Mouse (Mus musculus) A20 (cell line): Measurements from ENCODE around the gene Nfe2l1.
"Not testable (repeated sequence)": the region's sequence is repeated elsewhere in the genome, so short reads cannot be mapped to it uniquely, and the experiment has no call there.

Experiments
- DNase-seq: peaks from one replicate; pipeline ENCODE4 v3.0.0-alpha.2; 2011; ENCODE audit warnings: low read depth, low spot score

Nfe2l1 gene

GRCm38 (mm10) chr11:96818128-96818710 lies 11.5 kb downstream of the Nfe2l1 start:
- DNase-seq: no peak

GRCm38 (mm10) chr11:96816979-96817378 lies 12.8 kb downstream of the Nfe2l1 start:
- DNase-seq: no peak

DNA sequence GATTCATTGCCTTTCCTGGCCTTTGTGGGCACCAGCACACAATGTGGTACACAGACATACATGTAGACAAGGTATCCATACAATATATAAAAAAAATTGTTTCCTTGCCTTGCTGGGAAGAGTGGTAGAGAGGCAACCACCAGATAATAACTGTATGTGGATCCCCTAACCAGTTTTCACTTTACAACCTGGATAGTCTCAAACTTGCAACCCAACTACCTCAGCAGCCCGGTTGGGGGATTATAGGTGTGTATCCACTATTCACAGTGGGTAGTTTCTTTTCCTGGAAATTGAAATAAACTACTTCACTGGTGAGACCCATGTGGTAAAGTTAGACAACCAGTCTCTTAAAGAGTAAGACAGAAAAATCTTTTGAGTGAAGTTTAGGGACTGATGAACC lies 13.3 kb downstream of the Nfe2l1 start:
- no peak for DNase-seq

DNA sequence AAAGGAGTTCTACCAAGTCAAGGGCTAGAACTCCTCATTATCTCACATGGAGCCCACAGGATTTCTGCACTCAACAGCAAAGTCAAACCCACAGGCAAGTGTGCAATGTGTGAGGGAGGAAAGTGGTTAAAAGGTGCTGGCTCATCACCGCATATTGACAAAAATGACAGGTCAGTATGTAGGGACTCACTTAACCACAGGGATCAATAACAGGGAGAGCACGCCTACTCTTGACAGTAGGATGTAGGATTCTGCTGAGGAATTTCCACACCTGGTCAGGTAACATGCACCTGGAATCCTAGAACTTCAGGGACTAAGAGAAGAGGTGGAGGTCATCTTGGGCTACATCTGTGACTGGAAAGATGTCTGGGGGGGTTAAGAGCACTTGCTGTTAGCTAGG lies 13.9 kb downstream of the Nfe2l1 start:
- no peak for DNase-seq

- DNase-seq: no peak
Observed at GRCm38 (mm10) chr11:96814443-96814842, 15.3 kb downstream of the Nfe2l1 start.

GRCm38 (mm10) chr11:96813920-96814319 lies 15.8 kb downstream of the Nfe2l1 start:
- DNase-seq: no peak

DNA sequence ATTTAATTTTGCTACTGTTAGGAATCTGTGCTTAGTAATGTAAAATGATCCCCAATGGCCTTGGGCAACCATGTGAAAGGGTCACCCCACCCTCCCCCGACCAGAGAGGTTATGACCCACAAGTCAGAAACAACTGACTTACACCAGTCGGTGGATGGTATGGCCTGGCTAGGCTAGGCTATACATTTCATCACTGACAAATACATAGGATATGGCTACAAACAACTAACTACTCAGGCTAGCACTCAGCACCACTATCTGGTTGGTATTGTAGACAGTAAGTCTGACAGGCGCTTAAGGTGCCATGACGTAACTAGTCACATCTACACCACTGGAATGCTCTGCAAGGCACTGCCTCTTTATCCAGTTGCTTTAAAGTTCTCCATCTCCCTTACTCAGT lies 16.3 kb downstream of the Nfe2l1 start:
- no peak for DNase-seq

GRCm38 (mm10) chr11:96811188-96811587 lies 18.6 kb downstream of the Nfe2l1 start:
- not testable (repeated sequence) for DNase-seq

DNA sequence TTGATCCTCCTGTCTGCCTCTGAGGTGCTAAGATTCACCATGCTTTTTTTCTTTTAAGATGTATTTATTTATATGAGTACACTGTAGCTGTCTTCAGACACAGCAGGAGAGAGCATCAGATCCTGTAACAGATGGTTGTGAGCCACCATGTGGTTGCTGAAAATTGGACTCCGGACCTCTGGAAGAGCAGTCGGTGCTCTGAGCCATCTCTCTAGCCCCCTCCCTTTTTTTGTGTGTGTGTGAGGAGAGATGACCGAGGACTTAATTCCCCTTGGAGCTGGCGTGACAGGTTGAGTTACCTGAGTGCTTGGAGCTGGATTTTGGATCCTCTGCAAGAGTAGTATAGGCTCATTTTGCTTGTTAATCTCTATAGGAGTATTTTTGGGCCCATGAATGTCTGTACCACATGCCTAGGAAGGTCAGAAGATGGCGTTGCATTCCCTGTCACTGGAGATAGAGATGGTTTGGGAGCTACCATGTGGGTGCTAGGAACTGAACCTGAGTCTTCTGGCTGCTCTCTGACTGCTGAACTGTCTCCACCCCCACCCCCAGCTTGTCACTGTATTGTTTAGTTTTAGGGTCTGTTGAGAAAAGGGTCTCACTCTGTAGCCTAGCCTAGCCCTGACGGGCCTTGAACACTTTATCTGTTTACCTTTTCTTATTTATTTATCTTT lies 20.1 kb downstream of the Nfe2l1 start:
- no peak for DNase-seq

DNA sequence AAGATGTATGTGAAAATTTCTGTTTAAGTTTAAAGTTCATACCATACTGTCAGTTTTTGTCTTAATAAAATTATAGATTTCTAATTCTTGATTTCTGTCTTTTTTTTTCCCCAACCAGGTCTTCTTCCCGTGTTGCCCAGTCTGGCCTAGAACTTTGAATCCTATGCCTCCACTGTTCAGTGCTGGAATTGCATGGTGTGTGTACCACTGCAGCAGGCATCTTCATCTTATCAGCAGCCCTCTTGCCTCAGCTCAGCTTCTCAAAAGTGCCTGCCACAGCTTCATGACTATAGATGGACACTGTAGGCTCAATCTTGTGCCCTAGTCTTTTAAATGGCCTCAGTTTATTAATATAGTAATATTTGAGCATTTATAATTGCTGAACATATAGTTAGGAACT lies 21.7 kb downstream of the Nfe2l1 start:
- DNase-seq: no peak

DNA sequence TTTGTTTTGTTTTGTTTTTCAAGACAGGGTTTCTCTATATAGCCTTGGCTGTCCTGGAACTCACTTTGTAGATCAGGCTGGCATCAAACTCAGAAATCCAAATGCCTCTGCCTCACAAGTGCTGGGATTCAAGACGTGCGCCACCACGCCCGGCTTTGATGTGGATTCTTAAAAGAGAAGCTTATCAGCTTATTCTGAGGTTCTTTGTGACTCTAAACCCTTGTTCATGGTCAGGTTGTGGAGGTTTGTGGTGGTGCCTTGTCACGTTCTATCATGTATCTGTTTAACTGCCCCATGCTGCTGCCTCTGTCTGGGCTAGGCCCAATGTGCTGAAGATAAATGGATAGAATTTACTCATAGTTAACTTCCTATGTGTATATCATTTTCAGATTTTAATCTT lies 24.2 kb downstream of the Nfe2l1 start:
- no peak for DNase-seq

GRCm38 (mm10) chr11:96799511-96799910 lies 30.3 kb downstream of the Nfe2l1 start:
- no peak for DNase-seq

- no peak for DNase-seq
Observed at GRCm38 (mm10) chr11:96796586-96796985, 33.2 kb downstream of the Nfe2l1 start.

DNA sequence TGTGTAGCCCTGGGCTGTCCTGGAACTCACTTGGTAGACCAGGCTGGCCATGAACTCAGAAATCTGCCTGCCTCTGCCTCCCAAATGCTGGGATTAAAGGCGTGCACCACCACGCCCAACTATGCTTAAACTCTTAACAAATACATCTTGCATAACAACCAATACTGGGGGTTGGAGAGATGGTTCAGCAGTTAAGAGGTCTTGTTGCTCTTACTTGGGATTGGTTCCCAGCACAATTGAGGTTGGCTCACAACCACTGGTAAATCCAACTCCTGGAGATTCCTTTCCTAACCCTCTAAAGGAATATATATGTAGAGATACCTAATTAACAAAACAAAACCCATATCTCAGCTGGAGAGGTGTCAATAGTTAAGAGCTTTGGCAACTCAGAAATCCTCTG lies 33.7 kb downstream of the Nfe2l1 start:
- no peak for DNase-seq

DNA sequence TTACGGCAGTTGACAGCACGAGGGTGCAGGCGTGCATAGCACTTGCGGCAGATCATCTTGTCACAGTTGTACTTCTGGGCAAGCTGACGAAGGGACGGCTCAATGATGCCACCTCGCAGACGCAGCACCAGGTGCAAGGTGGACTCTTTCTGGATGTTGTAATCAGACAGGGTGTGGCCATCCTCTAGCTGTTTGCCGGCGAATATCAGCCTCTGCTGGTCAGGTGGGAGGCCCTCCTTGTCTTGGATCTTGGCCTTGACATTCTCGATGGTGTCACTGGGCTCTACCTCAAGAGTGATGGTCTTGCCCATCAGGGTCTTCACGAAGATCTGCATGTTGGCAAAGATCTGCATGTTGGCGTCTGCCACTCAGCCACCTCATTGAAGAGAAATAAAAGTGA lies 34.3 kb downstream of the Nfe2l1 start:
- DNase-seq: no peak

DNA sequence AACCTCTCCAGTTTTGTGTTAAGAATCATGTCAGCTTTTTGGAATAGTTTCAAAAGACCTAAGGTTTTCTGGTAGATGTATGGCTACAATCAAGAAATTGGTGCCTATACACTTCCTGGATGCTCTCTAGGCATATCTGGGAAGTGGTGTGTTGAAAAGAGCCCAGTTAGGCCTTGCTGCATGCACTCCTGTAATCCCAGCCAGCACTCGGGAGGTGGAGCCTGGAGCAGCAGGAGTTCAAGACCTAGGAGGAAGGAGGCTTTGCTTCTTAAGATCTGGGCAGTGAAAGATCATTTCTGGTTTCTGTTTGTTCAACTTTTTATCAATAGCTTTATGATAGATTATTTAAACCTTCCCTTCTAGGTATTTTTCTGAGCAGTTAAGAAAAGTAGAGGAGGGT lies 39.1 kb downstream of the Nfe2l1 start:
- no peak for DNase-seq

DNA sequence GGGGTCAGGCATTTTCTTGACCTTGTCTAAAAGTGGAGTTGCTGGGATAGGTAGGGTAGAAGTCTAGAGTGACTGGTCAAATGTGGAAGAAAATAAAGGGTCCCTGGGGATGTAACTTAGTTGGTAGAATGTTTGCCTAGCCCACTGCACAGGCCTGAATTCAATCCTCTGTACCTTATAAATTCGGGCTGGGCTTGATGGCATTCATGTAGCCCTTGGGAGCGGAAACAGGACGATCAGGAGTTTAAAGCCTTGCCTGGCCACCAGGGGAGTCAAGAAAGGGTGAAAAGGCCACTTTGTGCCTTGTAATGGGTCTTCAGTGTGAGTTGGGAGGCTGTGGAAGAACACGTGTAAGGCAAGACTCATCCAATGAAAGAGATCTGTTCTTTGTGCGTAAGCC lies 39.8 kb downstream of the Nfe2l1 start:
- DNase-seq: peak; percentile 34

DNA sequence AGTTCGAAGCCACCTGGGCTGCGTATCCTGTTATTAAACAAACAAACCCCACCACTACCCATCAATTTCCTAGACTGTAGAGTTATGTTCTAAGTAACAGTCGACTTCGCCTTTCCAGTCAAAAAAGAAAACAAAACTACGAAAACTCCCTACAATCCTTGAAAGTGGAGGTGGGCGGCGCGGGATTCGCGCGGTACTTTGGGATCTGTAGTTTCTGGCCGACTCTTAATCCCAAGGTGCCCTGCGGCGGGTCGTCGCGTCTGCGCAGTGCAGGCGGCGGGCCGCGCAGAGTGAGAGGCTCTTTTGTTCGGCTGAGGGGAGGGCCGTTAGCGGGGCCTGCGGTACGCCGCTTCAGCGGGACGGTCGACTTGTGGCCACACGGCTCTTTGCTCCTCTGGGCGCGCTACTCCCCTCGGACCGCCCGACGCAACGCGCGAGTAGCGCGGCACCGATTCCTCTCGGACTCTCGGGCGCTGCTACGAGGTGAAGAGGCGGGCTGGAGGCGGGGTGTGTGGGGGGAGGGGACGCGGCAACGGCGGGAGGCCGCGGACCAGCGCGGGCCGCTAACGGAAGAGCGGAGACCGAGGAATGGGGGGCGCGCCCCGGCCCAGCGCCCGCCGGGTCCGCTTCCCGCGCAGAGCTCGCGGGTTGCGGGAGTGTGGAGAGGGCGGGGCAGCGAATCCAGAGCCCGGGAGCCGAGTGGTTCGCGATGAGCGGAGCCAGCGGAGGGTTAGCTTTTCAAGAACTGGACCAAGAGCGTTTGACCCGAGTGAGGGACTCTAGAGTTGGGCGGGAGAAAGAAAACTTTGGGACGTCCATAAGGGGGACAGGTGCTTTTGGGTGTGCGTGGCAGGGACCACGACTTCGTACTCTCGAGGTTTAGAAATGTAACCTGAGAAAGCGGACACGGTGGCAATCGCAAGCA lies 40.6 kb downstream of the Nfe2l1 start, which contains the start of gene Cbx1:
Gene Cbx1, plus strand, starts transcription at position 257 of the 925 bp plus-strand sequence.
- peak; percentile 95 for DNase-seq

DNA sequence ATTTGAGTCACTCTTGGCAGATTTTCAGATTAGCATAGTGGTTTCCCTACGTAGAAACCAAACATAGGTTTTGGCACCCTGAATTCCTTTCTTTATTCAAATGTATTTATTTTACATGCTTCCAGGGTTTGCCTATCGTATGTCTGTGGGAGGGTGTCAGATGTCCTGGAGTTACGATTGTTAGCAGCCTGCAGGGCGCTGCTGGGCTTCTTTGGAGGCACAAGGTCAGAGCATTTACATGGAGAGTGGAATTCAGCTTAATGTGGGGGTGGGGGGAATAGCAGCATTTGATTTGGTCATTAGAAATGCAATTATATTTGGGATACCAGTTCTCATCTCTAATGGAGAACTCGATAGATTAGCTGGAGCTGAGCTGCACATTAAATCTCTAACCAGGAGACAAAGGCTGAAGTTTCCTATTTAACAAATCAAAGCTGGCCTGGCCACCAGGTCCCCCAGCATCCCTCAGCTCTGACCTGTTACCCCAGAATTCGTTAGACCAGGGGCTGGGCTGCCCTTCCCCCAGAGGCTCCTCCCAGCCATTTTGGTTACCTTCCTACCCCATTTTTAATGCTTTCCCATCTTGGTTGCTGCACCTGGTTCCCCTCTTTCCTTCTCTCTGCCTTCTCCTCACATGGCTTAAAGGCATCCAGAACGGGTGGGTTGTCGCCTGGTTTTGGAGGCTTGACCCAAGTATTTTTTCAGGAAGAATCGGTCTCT lies 42.9 kb downstream of the Nfe2l1 start:
- no peak for DNase-seq

GRCm38 (mm10) chr11:96784847-96785246 lies 44.9 kb downstream of the Nfe2l1 start:
- DNase-seq: peak; percentile 83

DNA sequence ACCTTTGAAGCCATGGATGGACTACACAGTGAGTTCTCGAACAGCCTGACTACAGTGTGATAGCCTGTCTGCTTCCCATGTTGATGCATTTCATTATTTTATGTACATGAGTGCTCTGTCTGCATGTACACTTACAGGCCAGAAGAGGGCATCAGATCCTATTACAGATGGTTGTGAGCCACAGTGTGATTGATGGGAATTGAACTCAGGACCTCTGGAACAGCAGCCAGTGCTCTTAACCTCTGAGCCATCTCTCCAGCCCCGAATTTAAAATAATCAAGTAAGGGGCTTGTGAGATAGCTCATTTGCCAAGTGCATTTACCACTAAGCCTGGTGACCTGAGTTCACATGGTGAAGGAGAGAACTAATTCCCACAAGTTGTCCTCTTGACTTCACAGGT lies 48.3 kb downstream of the Nfe2l1 start:
- peak; percentile 54 for DNase-seq

GRCm38 (mm10) chr11:96780306-96780705 lies 49.5 kb downstream of the Nfe2l1 start:
- DNase-seq: no peak
